ENCODE assay signal across 19 mouse cellular contexts in the genomic region with DNA sequence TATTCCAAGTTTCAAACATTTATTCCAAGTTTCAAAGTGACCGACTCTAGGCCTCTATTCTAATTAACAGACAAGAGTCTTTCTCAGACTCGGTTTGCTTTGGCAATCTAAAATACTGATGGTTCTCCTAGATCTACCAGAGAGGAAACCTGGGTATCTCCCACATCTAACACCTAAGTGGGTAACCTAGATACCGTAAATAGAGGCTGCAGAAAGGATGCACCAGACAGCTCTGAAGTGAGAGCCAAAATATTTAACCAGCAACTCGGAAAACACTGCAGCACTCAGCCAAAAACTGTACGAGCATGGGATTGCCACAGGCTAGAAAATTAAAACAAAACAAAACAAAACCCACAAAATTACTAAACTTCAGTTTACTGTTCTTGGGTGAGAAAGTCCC. TPM values are rescaled to one million over a fixed set of nuclear protein-coding genes. Genes with fewer than 3 reads are reported as not detected.
A peak's percentile ranks its signal among the peaks of the same experiment; 100 is the strongest.
DNase-seq lines count a peak whose midpoint lies in the region; ATAC-seq and TF ChIP-seq lines count a peak whose summit lies in the region.
"Had no signal": no experiment of that assay in that cellular context is flagged by ENCODE, and none has a peak within 500 bp of the region (broad histone marks: within the 10 kb centered on the region; RNA-seq: fewer than 3 reads in every experiment).

No protein-coding gene starts in this region.

- no peak overlapping the region for H3K27ac ChIP-seq in midbrain, postnatal 0 days (ENCODE audit: low read depth, low read length)
- H3K27ac ChIP-seq: embryonic facial prominence, embryonic 15.5 days; forebrain, embryonic 15.5 days; heart, embryonic 13.5 days; hindbrain, embryonic 15.5 days had no signal

- H3K9me3 ChIP-seq in midbrain, postnatal 0 days (ENCODE audit: low read length): no peaks in the 10 kb centered on the region
- H3K9me3 ChIP-seq: embryonic facial prominence, embryonic 15.5 days; forebrain, embryonic 15.5 days; heart, embryonic 13.5 days; hindbrain, embryonic 15.5 days had no signal

- H3K4me1 ChIP-seq in midbrain, postnatal 0 days (ENCODE audit: insufficient read depth, low read length): no peaks in the 10 kb centered on the region

- H3K4me2 ChIP-seq in midbrain, postnatal 0 days (ENCODE audit: low read depth, low read length, poor library complexity, severe bottlenecking): no peak overlapping the region
- H3K4me2 ChIP-seq: embryonic facial prominence, embryonic 15.5 days; forebrain, embryonic 15.5 days; heart, embryonic 13.5 days; hindbrain, embryonic 15.5 days had no signal

- no peaks in the 10 kb centered on the region for H3K27me3 ChIP-seq in midbrain, postnatal 0 days (ENCODE audit: insufficient read depth, low read length)
- H3K27me3 ChIP-seq: CH12.LX; embryonic facial prominence, embryonic 15.5 days; forebrain, embryonic 15.5 days; heart, embryonic 13.5 days; hindbrain, embryonic 15.5 days had no signal

- no peaks in the 10 kb centered on the region for H3K36me3 ChIP-seq in midbrain, postnatal 0 days (ENCODE audit: insufficient read depth, low read length)
- H3K36me3 ChIP-seq: embryonic facial prominence, embryonic 15.5 days; forebrain, embryonic 15.5 days; heart, embryonic 13.5 days; hindbrain, embryonic 15.5 days had no signal

- ATAC-seq in activated CD4-positive, CD25-positive, alpha-beta regulatory T cell, adult 4 months: peak; percentile 47
- 0 out of 2 replicates have a peak, but pooled peaks have one; percentile 17 for ATAC-seq in megakaryocyte, adult 5-6 weeks (ENCODE audit: poor library complexity, severe bottlenecking)
- no peak for ATAC-seq in erythroblast, adult 5-6 weeks (replicated peaks; ENCODE audit: low FRiP score, poor library complexity, severe bottlenecking)
- ATAC-seq in midbrain, postnatal 0 days (ENCODE audit: low FRiP score): no peak
- ATAC-seq: forebrain, embryonic 15.5 days had no signal

- H3K9ac ChIP-seq in midbrain, postnatal 0 days (replicated peaks; ENCODE audit: low read length, poor library complexity, severe bottlenecking): no peak overlapping the region
- H3K9ac ChIP-seq: embryonic facial prominence, embryonic 15.5 days; forebrain, embryonic 15.5 days; heart, embryonic 13.5 days; hindbrain, embryonic 15.5 days had no signal

- H3K4me3 ChIP-seq in midbrain, postnatal 0 days (ENCODE audit: low read depth, low read length): no peak overlapping the region
- H3K4me3 ChIP-seq: embryonic facial prominence, embryonic 15.5 days; forebrain, embryonic 15.5 days; heart, embryonic 13.5 days; hindbrain, embryonic 15.5 days had no signal

- no peak for TF ChIP-seq CTCF in midbrain, postnatal 0 days (IDR thresholded peaks at IDR 0.05)

- peak; percentile 17 for DNase-seq in 3T3-L1 (ENCODE audit: low read depth, low spot score)
- peak; percentile 78 for DNase-seq in CD4-positive, CD25-positive, alpha-beta regulatory T cell, adult 2 months (ENCODE audit: low read depth, low spot score)
- no peak for DNase-seq in kidney, adult 9 months
- DNase-seq in midbrain, postnatal 0 days (ENCODE audit: low spot score): no peak
- DNase-seq: adrenal gland, adult 2 months; adrenal gland, postnatal 25 days; cerebellum, postnatal 10 days; embryo, embryonic 11 days; gastrocnemius, postnatal 25 days; heart, postnatal 36 days; kidney, adult 11 months had no signal

- 78% methylated on average over 5 of the region's 5 CpGs for WGBS in midbrain, postnatal 0 days

RNA-seq across cellular contexts. Expression of gene Ikzf2, which starts 6.0 kb away (rescaled TPM):
- polyA plus RNA-seq in activated CD4-positive, CD25-positive, alpha-beta regulatory T cell, adult 4 months (2017; shearing (Covaris generic)): 100 to 1,000 TPM; 457 to 622 TPM
- total RNA-seq in megakaryocyte, adult 5-6 weeks (2015): 6.7 and 10.8 TPM in 2 replicates
- 6.8 and 8.8 TPM in 2 replicates for total RNA-seq in megakaryocyte, adult 5-6 weeks (2017)
- 1.0 and 4.4 TPM in 2 replicates for total RNA-seq in erythroblast, adult 5-6 weeks (2015; ENCODE audit: low replicate concordance)
- total RNA-seq in erythroblast, adult 5-6 weeks (2017; ENCODE audit: low replicate concordance): 1.8 and 2.1 TPM in 2 replicates
- 5.0 and 6.0 TPM in 2 replicates for total RNA-seq in midbrain, postnatal 0 days (2014; rRNA removed)
- polyA plus RNA-seq in midbrain, postnatal 0 days (2015; fragmentation: Nextera tagmentation; extraction: Ambion mirVana): 1.2 and 1.3 TPM in 2 replicates
- total RNA-seq: CH12.LX had no signal

Comparison
In these comparisons a context has a peak if more than half of its experiments do, and no peak if none do; other contexts are left out.
1. DNase-seq: peak in 3T3-L1 (single experiment) and CD4-positive, CD25-positive, alpha-beta regulatory T cell, adult 2 months (single experiment); none in kidney, adult 9 months (single experiment) and midbrain, postnatal 0 days (single experiment).
2. ATAC-seq: peak in activated CD4-positive, CD25-positive, alpha-beta regulatory T cell, adult 4 months (single experiment) and megakaryocyte, adult 5-6 weeks (single experiment); none in erythroblast, adult 5-6 weeks (single experiment) and midbrain, postnatal 0 days (single experiment).